Mouse (Mus musculus) midbrain, embryonic 11.5 days (tissue): ENCODE measurements around the gene Syngap1. TPM values are rescaled to one million over a fixed set of nuclear protein-coding genes. Genes with fewer than 3 reads are reported as not detected.

Experiments used
- ATAC-seq: fragments of 200-750 bp; cut with Nextera tagmentation; 2 replicates; pipeline ENCODE4 v1.8.0; 2017; ENCODE audit warnings: moderate TSS enrichment, moderate library complexity; ENCODE audit not compliant: low FRiP score
- DNase-seq: peaks from one replicate; pipeline ENCODE4 v3.0.0; 2015; ENCODE audit warnings: low spot score; ENCODE audit errors: missing footprints
- H3K27ac ChIP-seq: fragments of 300-500 bp; sonication (generic); 2 replicates; pipeline ENCODE4 v1.5.1; 2014; ENCODE audit warnings: low read depth, low read length
- H3K27me3 ChIP-seq: fragments of 300-500 bp; sonication (generic); 2 replicates; pipeline ENCODE4 v1.6.1; 2014; ENCODE audit warnings: mild to moderate bottlenecking, low read length, moderate library complexity, mixed read lengths; ENCODE audit not compliant: control insufficient read depth, insufficient read depth
- H3K36me3 ChIP-seq: fragments of 300-500 bp; sonication (generic); 2 replicates; pipeline ENCODE4 v1.6.1; 2014; ENCODE audit warnings: mild to moderate bottlenecking, low read length, moderate library complexity, mixed read lengths; ENCODE audit not compliant: control insufficient read depth, insufficient read depth
- H3K4me1 ChIP-seq: fragments of 300-500 bp; sonication (generic); 2 replicates; pipeline ENCODE4 v1.6.1; 2014; ENCODE audit warnings: low read length; ENCODE audit not compliant: control insufficient read depth, insufficient read depth
- H3K4me2 ChIP-seq: fragments of 300-500 bp; sonication (generic); 2 replicates; pipeline ENCODE4 v1.6.1; 2014; ENCODE audit warnings: mild to moderate bottlenecking, moderate library complexity
- H3K4me3 ChIP-seq: fragments of 300-500 bp; sonication (generic); 2 replicates; pipeline ENCODE4 v1.5.1; 2014; ENCODE audit warnings: low read depth, low read length
- H3K9ac ChIP-seq: fragments of 300-500 bp; sonication (generic); 2 replicates; pipeline ENCODE4 v1.6.1; 2014; ENCODE audit warnings: low read length
- H3K9me3 ChIP-seq: fragments of 300-500 bp; sonication (generic); 2 replicates; pipeline ENCODE4 v1.6.1; 2016; ENCODE audit warnings: low read length; ENCODE audit not compliant: control insufficient read depth
- WGBS: fragments of 180-500 bp; shearing (Covaris S2); extraction: QIAGEN DNeasy Blood & Tissue Kit; methylation state at CpG from one replicate; pipeline ENCODE4 v1.1.7; 2014; 5-methylcytosine and 5-hydroxymethylcytosine counted together
- polyA plus RNA-seq: library from polyadenylated mRNA; unstranded; fragments of >200 nt; fragmentation: Nextera tagmentation; extraction: Ambion mirVana; gene quantifications from 2 replicates; pipeline ENCODE4 v1.2.1, GENCODE M21; 2014

Gene Syngap1
- polyA plus RNA-seq, 1 experiment from 2014 or later = 2.3 TPM

DNA sequence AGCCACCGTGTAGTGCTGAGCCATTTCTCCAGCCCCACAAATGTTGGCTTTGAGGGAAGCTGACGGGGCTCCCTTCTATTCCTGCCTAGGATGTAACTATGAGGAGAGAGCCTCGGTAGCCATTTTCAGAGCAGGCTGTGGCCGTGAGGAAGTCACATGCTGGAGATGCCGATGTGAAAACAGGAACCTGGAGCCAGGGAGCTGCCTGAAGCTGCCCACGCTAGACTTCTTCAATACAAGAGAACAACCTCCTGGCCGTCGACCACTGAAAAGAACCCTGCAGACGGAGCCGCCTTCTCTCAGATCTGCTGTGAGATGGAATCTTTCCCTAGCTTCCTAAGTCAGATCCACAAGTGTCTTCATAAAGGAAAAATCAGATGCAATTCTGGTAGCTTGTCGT lies 64.6 kb downstream of the Syngap1 start:
- H3K27ac ChIP-seq = no peak overlapping the region
- ATAC-seq = no peak

DNA sequence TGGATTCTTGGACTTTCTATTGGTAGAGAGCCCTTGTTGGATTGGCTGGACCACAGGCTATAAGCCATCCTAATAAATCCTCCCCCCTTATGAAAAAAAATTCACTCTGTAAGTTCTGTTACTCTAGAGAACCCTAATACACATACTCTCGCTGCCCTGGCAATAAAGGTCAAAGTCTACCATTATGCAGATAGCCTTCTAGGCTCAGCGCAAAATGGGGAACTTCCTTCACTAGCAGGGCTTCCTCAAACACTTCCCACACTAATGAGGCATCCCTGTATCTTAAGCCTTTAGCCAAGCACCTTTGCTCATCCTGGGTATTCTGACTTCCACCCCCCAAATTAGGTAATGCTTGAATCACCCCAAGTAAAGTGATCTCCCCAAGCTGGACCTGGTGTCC lies 67.2 kb downstream of the Syngap1 start:
- H3K9ac ChIP-seq = no peak overlapping the region
- H3K27me3 ChIP-seq = no peaks in the 10 kb centered on the region
- no peaks in the 10 kb centered on the region for H3K36me3 ChIP-seq
- H3K9me3 ChIP-seq = no peaks in the 10 kb centered on the region
- 83% methylated on average over 2 of the region's 2 CpGs for WGBS
- DNase-seq (no peak), ATAC-seq (no peak)
- H3K4me3 ChIP-seq = no peak overlapping the region
- no peaks in the 10 kb centered on the region for H3K4me1 ChIP-seq
- H3K4me2 ChIP-seq = no peak overlapping the region
- no peak overlapping the region for H3K27ac ChIP-seq

More for the DNA sequence above, 64.6 kb downstream of the Syngap1 start:
- H3K36me3 ChIP-seq = no peaks in the 10 kb centered on the region
- H3K9ac ChIP-seq = no peak overlapping the region
- no peaks in the 10 kb centered on the region for H3K4me1 ChIP-seq
- no peaks in the 10 kb centered on the region for H3K9me3 ChIP-seq
- H3K4me2 ChIP-seq = no peak overlapping the region
- H3K27me3 ChIP-seq = no peaks in the 10 kb centered on the region
- H3K4me3 ChIP-seq = no peak overlapping the region
- whole genome bisulfite sequencing = 72% methylated on average over 11 of the region's 11 CpGs
- DNase-seq = peak; percentile 62

DNA sequence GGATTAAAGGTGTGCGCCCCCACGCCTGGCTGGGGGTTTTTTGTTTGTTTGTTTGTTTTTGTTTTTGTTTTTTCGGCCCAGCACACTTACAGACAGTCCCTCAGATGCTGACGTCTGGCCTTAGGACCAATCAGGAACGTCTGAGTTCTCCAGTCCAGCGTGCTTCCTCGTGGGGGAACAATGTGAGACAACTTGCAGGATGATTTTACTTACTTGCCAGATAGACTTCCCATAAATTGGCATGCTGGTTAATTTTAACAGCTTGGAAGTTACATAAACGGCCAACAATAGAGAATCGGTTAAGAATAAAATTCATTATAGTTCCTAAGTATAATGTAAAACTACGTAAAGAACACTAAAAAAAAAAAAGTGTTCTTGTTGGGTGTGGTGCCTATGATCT lies 70.1 kb downstream of the Syngap1 start:
- 89% methylated on average over 10 of the region's 10 CpGs for WGBS
- Histone ChIP-seq H3K9me3 (no peaks in the 10 kb centered on the region), H3K9ac (no peak overlapping the region), H3K4me3 (no peak overlapping the region), H3K36me3 (no peaks in the 10 kb centered on the region), H3K27ac (no peak overlapping the region), H3K4me2 (no peak overlapping the region), H3K4me1 (no peaks in the 10 kb centered on the region), H3K27me3 (no peaks in the 10 kb centered on the region)
- DNase-seq = no peak
- ATAC-seq = no peak

DNA sequence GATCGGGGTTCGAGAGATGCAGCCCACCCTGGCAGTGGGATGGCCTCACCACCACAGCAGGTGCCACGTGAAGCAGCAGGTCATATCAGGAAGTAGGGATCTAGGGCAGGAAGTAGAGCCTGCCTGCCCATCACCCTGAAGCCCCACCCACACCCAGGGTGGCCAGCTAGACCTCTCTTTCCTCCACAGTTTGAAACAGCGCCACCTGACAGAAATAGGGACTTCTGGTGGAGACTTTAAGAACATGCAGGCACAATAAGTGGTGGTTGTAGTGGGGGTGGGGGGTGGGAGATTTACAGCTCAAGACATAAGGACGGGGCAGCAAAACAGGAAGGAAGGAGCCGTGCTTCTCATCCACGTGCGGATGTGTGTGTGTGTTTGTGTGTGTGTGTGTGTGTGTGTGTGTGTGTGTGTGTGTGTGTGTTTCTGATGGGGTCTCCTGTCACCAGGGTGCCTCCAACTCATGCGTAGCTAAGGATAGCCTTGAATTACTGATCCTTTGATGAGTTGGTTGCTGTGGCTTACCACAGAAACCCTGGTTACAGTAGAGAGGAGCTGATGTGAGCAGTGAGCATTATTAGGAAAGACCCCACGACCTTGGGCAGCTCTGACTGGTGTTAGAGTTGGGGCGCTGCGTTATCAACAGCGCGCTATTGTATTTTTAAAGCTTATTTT lies 71.1 kb downstream of the Syngap1 start:
- no peak overlapping the region for H3K4me3 ChIP-seq
- no peaks in the 10 kb centered on the region for H3K4me1 ChIP-seq
- H3K4me2 ChIP-seq = no peak overlapping the region

DNA sequence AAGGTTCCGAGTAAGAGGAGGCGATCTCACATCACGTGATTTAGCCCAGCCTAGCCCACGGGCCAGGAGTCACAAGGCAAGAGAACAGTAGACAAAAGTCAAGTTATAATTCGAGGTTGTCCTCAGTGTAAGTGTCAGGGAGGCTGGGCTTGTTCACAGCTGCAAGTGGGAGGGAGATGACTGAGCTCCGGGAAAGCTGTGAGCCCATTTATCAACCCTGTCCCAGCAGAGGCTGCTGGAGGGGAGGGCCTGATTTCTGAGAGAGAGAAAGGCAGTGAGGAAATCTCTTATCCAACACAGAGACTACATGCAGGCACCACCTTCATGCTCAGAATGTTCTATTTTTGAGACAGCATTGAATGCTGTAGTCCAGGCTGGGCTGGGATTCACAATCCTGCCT lies 71.9 kb downstream of the Syngap1 start:
- no peak for DNase-seq
- no peaks in the 10 kb centered on the region for H3K27me3 ChIP-seq

More for the DNA sequence above, 71.1 kb downstream of the Syngap1 start:
- Histone ChIP-seq H3K9ac (no peak overlapping the region), H3K9me3 (no peaks in the 10 kb centered on the region), H3K27me3 (no peaks in the 10 kb centered on the region), H3K36me3 (no peaks in the 10 kb centered on the region), H3K27ac (no peak overlapping the region)
- ATAC-seq (no peak), DNase-seq (no peak)
- WGBS = 72% methylated on average over 14 of the region's 14 CpGs

DNA sequence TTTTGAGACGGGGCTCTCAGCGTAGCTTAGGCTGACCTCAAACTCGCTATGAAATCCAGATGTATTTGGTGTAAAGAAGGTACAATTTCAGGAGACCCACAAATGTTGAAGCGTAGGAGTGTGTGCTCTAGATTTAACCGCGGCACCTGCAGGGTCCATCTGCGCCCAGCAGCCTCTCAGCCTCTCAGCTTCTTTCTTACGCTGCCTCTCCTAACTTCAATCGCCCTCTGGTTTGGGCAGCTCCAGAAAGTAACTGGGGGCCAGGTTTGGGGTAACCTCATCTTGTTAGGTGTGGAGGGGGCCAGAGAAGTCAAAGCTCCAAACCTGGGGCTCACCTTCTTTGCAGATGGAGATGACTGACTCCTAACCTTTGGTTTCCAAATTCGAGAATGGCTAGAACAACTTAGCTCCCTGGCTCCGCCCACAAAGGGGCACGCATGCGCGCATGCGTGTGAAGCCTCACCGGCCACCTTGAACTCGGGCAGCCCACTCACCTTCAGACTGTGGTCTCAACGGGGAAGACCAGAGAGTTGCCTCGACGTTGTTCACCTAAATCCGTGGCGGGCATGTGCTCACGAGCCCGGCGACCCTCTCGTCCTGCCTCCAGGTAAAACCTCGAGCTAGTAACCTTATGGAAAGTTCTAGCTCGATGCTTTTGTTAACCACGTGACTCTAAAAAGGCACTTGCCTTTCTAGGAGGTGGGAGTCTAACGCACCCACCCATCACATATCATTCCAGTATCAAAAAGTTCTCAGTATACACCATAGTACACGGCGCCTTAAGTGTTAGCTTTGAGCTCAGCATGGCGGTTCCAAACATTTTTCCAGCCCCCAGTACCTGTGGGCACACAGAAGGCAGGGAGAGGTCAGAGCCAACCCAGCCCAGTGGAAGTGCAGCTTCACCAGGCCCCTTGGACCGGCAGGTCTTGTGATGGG lies 76.8 kb downstream of the Syngap1 start:
- Histone ChIP-seq H3K4me2 (peak overlapping the region; percentile 51), H3K27me3 (no peaks in the 10 kb centered on the region), H3K27ac (no peak overlapping the region), H3K4me3 (peak overlapping the region; percentile 28), H3K4me1 (peaks cover 4% of the 10 kb centered on the region), H3K9ac (peak overlapping the region; percentile 46; the same call in 1 of the 2 replicates), H3K9me3 (no peaks in the 10 kb centered on the region), H3K36me3 (peaks cover 5% of the 10 kb centered on the region; the same call in 1 of the 2 replicates)
- peak; percentile 99 for DNase-seq
- peak; percentile 78 for ATAC-seq
- 8% methylated on average over 34 of the region's 34 CpGs for whole genome bisulfite sequencing

More for the DNA sequence above, 71.9 kb downstream of the Syngap1 start:
- no peak overlapping the region for H3K4me2 ChIP-seq
- ATAC-seq = no peak
- 56% methylated on average over 6 of the region's 6 CpGs for WGBS
- H3K4me1 ChIP-seq = no peaks in the 10 kb centered on the region
- H3K9me3 ChIP-seq = no peaks in the 10 kb centered on the region
- H3K4me3 ChIP-seq = no peak overlapping the region
- H3K9ac ChIP-seq = 0 out of 2 replicates have a peak overlapping the region, but pooled peaks have one; percentile 20
- H3K27ac ChIP-seq = no peak overlapping the region
- no peaks in the 10 kb centered on the region for H3K36me3 ChIP-seq

DNA sequence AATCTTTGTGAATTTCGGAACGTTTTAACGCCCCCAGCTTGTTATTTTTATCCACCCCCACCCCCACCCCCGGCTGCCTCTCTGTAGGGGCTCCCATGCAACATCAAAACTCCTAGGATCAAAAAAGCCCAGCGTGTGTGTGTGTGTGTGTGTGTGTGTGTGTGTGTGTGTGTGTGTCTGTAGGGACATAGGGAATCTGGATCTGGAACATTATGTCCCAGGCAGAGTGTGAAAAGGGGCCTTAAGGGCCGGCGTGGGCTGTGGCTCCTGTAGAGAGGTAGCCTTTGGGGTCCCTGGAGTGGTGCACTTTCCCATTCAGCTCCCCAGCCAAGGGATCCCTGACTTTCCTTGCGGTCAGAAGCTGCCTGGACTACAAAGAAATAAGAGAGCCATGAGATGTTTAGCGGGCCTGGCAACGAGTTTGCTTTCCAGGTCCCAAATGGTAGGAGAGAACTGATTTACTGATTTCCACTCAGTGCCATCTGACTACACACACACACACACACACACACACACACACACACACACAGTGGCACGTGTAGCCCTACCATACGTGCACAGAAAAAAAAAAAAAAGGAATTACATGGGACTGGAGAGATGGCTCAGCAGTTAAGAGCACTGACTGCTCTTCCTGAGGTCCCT lies 77.6 kb downstream of the Syngap1 start:
- WGBS = 38% methylated on average over 12 of the region's 12 CpGs
- H3K27ac ChIP-seq = no peak overlapping the region
- DNase-seq (no peak), ATAC-seq (0 out of 2 replicates have a peak, but pooled peaks have one; percentile 27)
- H3K36me3 ChIP-seq = peaks cover 5% of the 10 kb centered on the region; the same call in 1 of the 2 replicates
- H3K4me1 ChIP-seq = peaks cover 4% of the 10 kb centered on the region
- H3K9ac ChIP-seq = peak overlapping the region; percentile 46; the same call in 1 of the 2 replicates
- no peaks in the 10 kb centered on the region for H3K9me3 ChIP-seq
- H3K4me3 ChIP-seq = no peak overlapping the region
- H3K27me3 ChIP-seq = no peaks in the 10 kb centered on the region
- H3K4me2 ChIP-seq = peak overlapping the region; percentile 51

DNA sequence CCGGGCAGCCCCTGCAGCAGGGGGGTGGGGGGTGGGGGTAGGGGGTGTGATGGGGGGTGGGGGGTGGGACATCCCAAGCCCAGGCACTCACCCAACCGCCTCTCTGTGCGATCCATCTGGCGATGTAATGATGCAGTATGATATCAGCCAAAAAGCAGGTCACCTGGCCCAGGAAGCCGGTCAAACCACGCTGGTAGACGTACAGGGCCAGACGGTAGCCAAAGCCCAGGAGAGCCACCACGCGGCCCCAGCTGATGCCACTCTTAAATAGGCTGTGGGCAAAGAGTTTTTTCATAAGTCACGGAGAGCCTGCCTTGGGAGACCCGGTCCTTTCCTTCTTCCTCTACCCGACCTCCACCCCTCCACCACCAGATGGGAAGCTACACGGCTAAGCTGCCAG lies 80.0 kb downstream of the Syngap1 start:
- Histone ChIP-seq H3K27me3 (no peaks in the 10 kb centered on the region), H3K9ac (no peak overlapping the region), H3K36me3 (peaks cover 5% of the 10 kb centered on the region; the same call in 1 of the 2 replicates), H3K27ac (no peak overlapping the region), H3K4me2 (no peak overlapping the region), H3K4me3 (no peak overlapping the region), H3K9me3 (no peaks in the 10 kb centered on the region), H3K4me1 (peaks cover 4% of the 10 kb centered on the region)
- WGBS = 91% methylated on average over 14 of the region's 14 CpGs
- ATAC-seq (no peak), DNase-seq (no peak)
